Mouse (Mus musculus): ENCODE data around the gene Fbxl17. TPM values are rescaled to one million over a fixed set of nuclear protein-coding genes. Genes with fewer than 3 reads are reported as not detected.

Gene Fbxl17
- polyA plus RNA-seq, 1 experiment = 7.3 TPM

GRCm38 (mm10) chr17:63168019-63168788 is 331.6 kb downstream of the Fbxl17 start:
- no peak for DNase-seq
- H3K4me3 ChIP-seq (ENCODE audit: control insufficient read depth, insufficient read depth, low read length) = no peak overlapping the region
- no peaks in the 10 kb centered on the region for H3K4me1 ChIP-seq (replicated peaks; ENCODE audit: control insufficient read depth, insufficient read depth, low read length)
- TF ChIP-seq CTCF (IDR thresholded peaks at IDR 0.05; ENCODE audit: borderline replicate concordance, control insufficient read depth, extremely low read depth, insufficient read depth, low read length, poor library complexity) = no peak
- TF ChIP-seq POLR2A (IDR thresholded peaks at IDR 0.05; ENCODE audit: control insufficient read depth, extremely low read depth, insufficient read depth, low read length, poor library complexity) = no peak
- H3K36me3 ChIP-seq (ENCODE audit: control insufficient read depth, insufficient read depth, low read length) = no peaks in the 10 kb centered on the region
- H3K27ac ChIP-seq (ENCODE audit: control insufficient read depth, insufficient read depth, low read length) = no peak overlapping the region
- WGBS = 86% methylated on average over 5 of the region's 5 CpGs
- H3K27me3 ChIP-seq (ENCODE audit: control insufficient read depth, insufficient read depth, low read length) = no peaks in the 10 kb centered on the region

- Histone ChIP-seq H3K27me3 (ENCODE audit: control insufficient read depth, insufficient read depth, low read length) (no peaks in the 10 kb centered on the region), H3K4me3 (ENCODE audit: control insufficient read depth, insufficient read depth, low read length) (no peak overlapping the region), H3K27ac (ENCODE audit: control insufficient read depth, insufficient read depth, low read length) (no peak overlapping the region), H3K36me3 (ENCODE audit: control insufficient read depth, insufficient read depth, low read length) (no peaks in the 10 kb centered on the region), H3K4me1 (replicated peaks; ENCODE audit: control insufficient read depth, insufficient read depth, low read length) (no peaks in the 10 kb centered on the region)
- 97% methylated on average over 3 of the region's 3 CpGs for WGBS
- TF ChIP-seq POLR2A (IDR thresholded peaks at IDR 0.05; ENCODE audit: control insufficient read depth, extremely low read depth, insufficient read depth, low read length, poor library complexity) = no peak
- no peak for TF ChIP-seq CTCF (IDR thresholded peaks at IDR 0.05; ENCODE audit: borderline replicate concordance, control insufficient read depth, extremely low read depth, insufficient read depth, low read length, poor library complexity)
- DNase-seq = no peak
These were observed 332.6 kb downstream of the Fbxl17 start for GRCm38 (mm10) chr17:63167248-63167647.

- H3K27ac ChIP-seq (ENCODE audit: control insufficient read depth, insufficient read depth, low read length) = no peak overlapping the region
- TF ChIP-seq CTCF (IDR thresholded peaks at IDR 0.05; ENCODE audit: borderline replicate concordance, control insufficient read depth, extremely low read depth, insufficient read depth, low read length, poor library complexity) (no peak), POLR2A (IDR thresholded peaks at IDR 0.05; ENCODE audit: control insufficient read depth, extremely low read depth, insufficient read depth, low read length, poor library complexity) (no peak)
- H3K4me3 ChIP-seq (ENCODE audit: control insufficient read depth, insufficient read depth, low read length) = no peak overlapping the region
- no peaks in the 10 kb centered on the region for H3K36me3 ChIP-seq (ENCODE audit: control insufficient read depth, insufficient read depth, low read length)
- DNase-seq = no peak
- H3K4me1 ChIP-seq (replicated peaks; ENCODE audit: control insufficient read depth, insufficient read depth, low read length) = no peaks in the 10 kb centered on the region
- H3K27me3 ChIP-seq (ENCODE audit: control insufficient read depth, insufficient read depth, low read length) = no peaks in the 10 kb centered on the region
- WGBS = 79% methylated on average over 3 of the region's 3 CpGs
These were observed 333.1 kb downstream of the Fbxl17 start for GRCm38 (mm10) chr17:63166692-63167091.

GRCm38 (mm10) chr17:63165847-63166246 is 334.0 kb downstream of the Fbxl17 start:
- H3K27ac ChIP-seq (ENCODE audit: control insufficient read depth, insufficient read depth, low read length) = no peak overlapping the region
- TF ChIP-seq CTCF (IDR thresholded peaks at IDR 0.05; ENCODE audit: borderline replicate concordance, control insufficient read depth, extremely low read depth, insufficient read depth, low read length, poor library complexity) (no peak), POLR2A (IDR thresholded peaks at IDR 0.05; ENCODE audit: control insufficient read depth, extremely low read depth, insufficient read depth, low read length, poor library complexity) (no peak)
- no peaks in the 10 kb centered on the region for H3K36me3 ChIP-seq (ENCODE audit: control insufficient read depth, insufficient read depth, low read length)
- H3K4me1 ChIP-seq (replicated peaks; ENCODE audit: control insufficient read depth, insufficient read depth, low read length) = no peaks in the 10 kb centered on the region
- no peak overlapping the region for H3K4me3 ChIP-seq (ENCODE audit: control insufficient read depth, insufficient read depth, low read length)
- WGBS = 97% methylated on average over 13 of the region's 13 CpGs
- H3K27me3 ChIP-seq (ENCODE audit: control insufficient read depth, insufficient read depth, low read length) = no peaks in the 10 kb centered on the region
- DNase-seq = no peak

GRCm38 (mm10) chr17:63164289-63164688 is 335.5 kb downstream of the Fbxl17 start:
- Histone ChIP-seq H3K4me3 (ENCODE audit: control insufficient read depth, insufficient read depth, low read length) (no peak overlapping the region), H3K36me3 (ENCODE audit: control insufficient read depth, insufficient read depth, low read length) (no peaks in the 10 kb centered on the region), H3K27me3 (ENCODE audit: control insufficient read depth, insufficient read depth, low read length) (no peaks in the 10 kb centered on the region), H3K4me1 (replicated peaks; ENCODE audit: control insufficient read depth, insufficient read depth, low read length) (no peaks in the 10 kb centered on the region), H3K27ac (ENCODE audit: control insufficient read depth, insufficient read depth, low read length) (no peak overlapping the region)
- WGBS = 96% methylated on average over 1 of the region's 1 CpGs
- TF ChIP-seq POLR2A (IDR thresholded peaks at IDR 0.05; ENCODE audit: control insufficient read depth, extremely low read depth, insufficient read depth, low read length, poor library complexity) (no peak), CTCF (IDR thresholded peaks at IDR 0.05; ENCODE audit: borderline replicate concordance, control insufficient read depth, extremely low read depth, insufficient read depth, low read length, poor library complexity) (no peak)
- no peak for DNase-seq

- DNase-seq = no peak
- Histone ChIP-seq H3K27me3 (ENCODE audit: control insufficient read depth, insufficient read depth, low read length) (no peaks in the 10 kb centered on the region), H3K4me3 (ENCODE audit: control insufficient read depth, insufficient read depth, low read length) (no peak overlapping the region), H3K4me1 (replicated peaks; ENCODE audit: control insufficient read depth, insufficient read depth, low read length) (no peaks in the 10 kb centered on the region), H3K36me3 (ENCODE audit: control insufficient read depth, insufficient read depth, low read length) (no peaks in the 10 kb centered on the region), H3K27ac (ENCODE audit: control insufficient read depth, insufficient read depth, low read length) (no peak overlapping the region)
- TF ChIP-seq CTCF (IDR thresholded peaks at IDR 0.05; ENCODE audit: borderline replicate concordance, control insufficient read depth, extremely low read depth, insufficient read depth, low read length, poor library complexity) (no peak), POLR2A (IDR thresholded peaks at IDR 0.05; ENCODE audit: control insufficient read depth, extremely low read depth, insufficient read depth, low read length, poor library complexity) (no peak)
- 97% methylated on average over 5 of the region's 5 CpGs for WGBS
These were observed 337.9 kb downstream of the Fbxl17 start for GRCm38 (mm10) chr17:63161953-63162352.
